Mouse (Mus musculus): ENCODE measurements around the gene Igfbp3. TPM values are rescaled to one million over a fixed set of nuclear protein-coding genes. Genes with fewer than 3 reads are reported as not detected.

Igfbp3 gene
- polyA plus RNA-seq, 1 experiment from 2014 or later, result 14.2 TPM

GRCm38 (mm10) chr11:7161502-7162174 is 52.1 kb downstream of the Igfbp3 start:
- H3K4me2 ChIP-seq (ENCODE audit: low read depth, low read length), result no peak overlapping the region
- H3K36me3 ChIP-seq (ENCODE audit: control insufficient read depth, insufficient read depth, low read length), result no peaks in the 10 kb centered on the region; the same call in 1 of the 2 replicates
- ATAC-seq (ENCODE audit: low read depth), result peak; percentile 36; the same call in 1 of the 2 replicates
- H3K4me1 ChIP-seq (ENCODE audit: control insufficient read depth, insufficient read depth, low read length), result peaks cover 3% of the 10 kb centered on the region; the same call in 1 of the 2 replicates
- H3K9ac ChIP-seq (replicated peaks; ENCODE audit: low read depth, low read length), result no peak overlapping the region
- H3K27me3 ChIP-seq (ENCODE audit: control insufficient read depth, insufficient read depth, low read length), result no peaks in the 10 kb centered on the region
- no peak overlapping the region; the same call in 1 of the 2 replicates for H3K27ac ChIP-seq (ENCODE audit: low read depth, low read length)
- no peak overlapping the region for H3K4me3 ChIP-seq (ENCODE audit: low read depth, low read length)
- 80% methylated on average over 8 of the region's 8 CpGs for WGBS
- no peaks in the 10 kb centered on the region for H3K9me3 ChIP-seq (ENCODE audit: control insufficient read depth, low read length)

DNA sequence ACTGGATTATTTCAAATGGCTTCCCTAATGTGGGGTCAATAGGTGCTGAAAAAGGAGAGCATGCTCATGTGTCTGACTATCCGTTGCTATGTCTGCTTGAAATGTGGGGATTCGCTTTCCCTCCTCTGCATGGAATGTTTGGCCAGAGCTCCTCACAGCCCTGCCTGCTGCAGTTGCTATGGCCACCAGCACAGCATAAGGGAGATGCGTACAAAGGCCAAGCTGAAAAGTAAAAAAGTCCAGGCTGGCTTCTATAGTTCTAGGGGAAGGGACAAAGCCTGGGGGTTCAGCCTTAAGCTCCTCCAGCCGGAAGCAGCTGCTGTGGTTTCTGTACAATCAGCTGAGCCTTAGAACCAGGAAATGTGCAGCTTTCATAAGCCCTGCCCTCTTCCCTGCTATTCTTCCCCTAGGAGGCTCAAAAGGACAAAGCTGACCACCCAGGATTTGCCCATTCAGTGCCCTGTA is 53.1 kb downstream of the Igfbp3 start:
- H3K4me1 ChIP-seq (ENCODE audit: control insufficient read depth, insufficient read depth, low read length), result peaks cover 3% of the 10 kb centered on the region; the same call in 1 of the 2 replicates
- H3K36me3 ChIP-seq (ENCODE audit: control insufficient read depth, insufficient read depth, low read length), result no peaks in the 10 kb centered on the region
- H3K27me3 ChIP-seq (ENCODE audit: control insufficient read depth, insufficient read depth, low read length), result no peaks in the 10 kb centered on the region
- no peak overlapping the region for H3K4me2 ChIP-seq (ENCODE audit: low read depth, low read length)
- no peak overlapping the region for H3K4me3 ChIP-seq (ENCODE audit: low read depth, low read length)
- peak; percentile 50; the same call in 1 of the 2 replicates for ATAC-seq (ENCODE audit: low read depth)
- H3K9ac ChIP-seq (replicated peaks; ENCODE audit: low read depth, low read length), result no peak overlapping the region
- no peaks in the 10 kb centered on the region for H3K9me3 ChIP-seq (ENCODE audit: control insufficient read depth, low read length)
- peak overlapping the region; percentile 36; the same call in 1 of the 2 replicates for H3K27ac ChIP-seq (ENCODE audit: low read depth, low read length)
- WGBS, result 30% methylated on average over 4 of the region's 4 CpGs

DNA sequence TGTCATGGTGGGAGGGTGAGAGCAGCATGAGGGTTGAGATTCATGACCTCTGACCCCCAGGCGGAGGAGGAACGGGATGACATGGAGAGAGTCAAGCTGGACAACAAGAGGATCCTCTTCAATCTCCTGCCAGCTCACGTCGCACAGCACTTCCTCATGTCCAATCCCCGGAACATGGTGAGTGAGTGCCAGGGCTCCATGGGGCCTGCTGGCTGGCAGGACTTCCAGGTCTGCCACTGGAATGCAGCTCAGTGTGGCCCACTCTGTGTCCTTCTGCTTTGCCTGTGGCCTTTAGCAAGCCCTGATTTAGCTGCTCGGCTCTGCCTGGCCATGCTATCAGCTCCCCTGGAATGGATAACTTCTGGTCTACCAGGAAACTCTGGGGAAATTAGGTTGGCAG is 53.6 kb downstream of the Igfbp3 start:
- Histone ChIP-seq H3K9me3 (ENCODE audit: control insufficient read depth, low read length) (no peaks in the 10 kb centered on the region), H3K4me2 (ENCODE audit: low read depth, low read length) (no peak overlapping the region), H3K4me3 (ENCODE audit: low read depth, low read length) (no peak overlapping the region), H3K36me3 (ENCODE audit: control insufficient read depth, insufficient read depth, low read length) (no peaks in the 10 kb centered on the region), H3K9ac (replicated peaks; ENCODE audit: low read depth, low read length) (no peak overlapping the region), H3K27me3 (ENCODE audit: control insufficient read depth, insufficient read depth, low read length) (no peaks in the 10 kb centered on the region), H3K27ac (ENCODE audit: low read depth, low read length) (peak overlapping the region; percentile 34), H3K4me1 (ENCODE audit: control insufficient read depth, insufficient read depth, low read length) (peaks cover 3% of the 10 kb centered on the region; the same call in 1 of the 2 replicates)
- no peak for ATAC-seq (ENCODE audit: low read depth)
- WGBS, result 79% methylated on average over 6 of the region's 6 CpGs

DNA sequence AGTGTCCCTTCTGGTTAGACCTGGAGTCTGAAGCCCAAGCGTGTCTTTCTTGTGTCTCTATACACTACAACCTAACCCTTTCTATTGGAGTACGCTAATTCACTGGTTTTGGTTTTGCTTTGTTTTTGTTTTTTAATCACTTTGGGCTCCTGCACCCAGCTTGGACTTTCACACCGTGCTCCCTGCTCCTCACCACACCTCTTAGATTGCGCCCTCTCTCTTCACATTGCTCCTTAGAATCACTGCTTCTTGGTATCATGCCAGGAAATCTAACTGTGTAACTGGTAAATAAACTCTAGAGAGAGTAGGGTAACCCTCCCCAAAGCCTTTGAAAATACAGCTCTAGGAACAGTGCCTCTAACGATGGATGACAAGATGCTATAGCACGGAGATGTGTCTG is 55.5 kb downstream of the Igfbp3 start:
- H3K4me2 ChIP-seq (ENCODE audit: low read depth, low read length), result no peak overlapping the region
- no peaks in the 10 kb centered on the region for H3K36me3 ChIP-seq (ENCODE audit: control insufficient read depth, insufficient read depth, low read length)
- no peaks in the 10 kb centered on the region for H3K9me3 ChIP-seq (ENCODE audit: control insufficient read depth, low read length)
- WGBS, result 94% methylated on average over 6 of the region's 6 CpGs
- no peak overlapping the region for H3K9ac ChIP-seq (replicated peaks; ENCODE audit: low read depth, low read length)
- H3K27ac ChIP-seq (ENCODE audit: low read depth, low read length), result no peak overlapping the region
- H3K27me3 ChIP-seq (ENCODE audit: control insufficient read depth, insufficient read depth, low read length), result no peaks in the 10 kb centered on the region
- no peak for ATAC-seq (ENCODE audit: low read depth)
- no peak overlapping the region for H3K4me3 ChIP-seq (ENCODE audit: low read depth, low read length)
- peaks cover 3% of the 10 kb centered on the region; the same call in 1 of the 2 replicates for H3K4me1 ChIP-seq (ENCODE audit: control insufficient read depth, insufficient read depth, low read length)

DNA sequence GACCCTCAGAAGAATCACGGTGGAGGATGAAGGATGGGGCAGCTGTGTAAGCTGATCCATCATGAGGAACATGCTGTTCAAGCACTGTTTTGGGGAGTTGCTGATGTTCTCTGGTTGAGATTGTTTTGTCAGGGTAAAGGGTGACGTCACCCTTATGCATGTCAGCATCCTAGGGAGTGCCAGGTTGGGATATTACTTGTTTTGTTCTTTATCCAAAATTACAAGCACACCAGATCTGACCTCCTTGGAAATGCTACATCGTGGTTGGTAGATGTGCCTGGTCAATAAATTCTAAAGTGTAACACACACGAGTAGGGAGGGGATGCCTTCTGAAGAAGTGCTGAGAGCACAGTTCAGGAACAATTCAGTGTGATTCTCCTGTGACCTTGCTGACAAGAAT is 57.3 kb downstream of the Igfbp3 start:
- Histone ChIP-seq H3K27ac (ENCODE audit: low read depth, low read length) (no peak overlapping the region), H3K4me1 (ENCODE audit: control insufficient read depth, insufficient read depth, low read length) (peaks cover 3% of the 10 kb centered on the region; the same call in 1 of the 2 replicates), H3K4me2 (ENCODE audit: low read depth, low read length) (no peak overlapping the region), H3K9ac (replicated peaks; ENCODE audit: low read depth, low read length) (no peak overlapping the region), H3K27me3 (ENCODE audit: control insufficient read depth, insufficient read depth, low read length) (no peaks in the 10 kb centered on the region), H3K9me3 (ENCODE audit: control insufficient read depth, low read length) (no peaks in the 10 kb centered on the region), H3K4me3 (ENCODE audit: low read depth, low read length) (no peak overlapping the region), H3K36me3 (ENCODE audit: control insufficient read depth, insufficient read depth, low read length) (0 out of 2 replicates have a peak, but pooled peaks cover 5% of the 10 kb centered on the region)
- no peak for ATAC-seq (ENCODE audit: low read depth)
- WGBS, result 69% methylated on average over 4 of the region's 4 CpGs

Other genes starting within 250 kb of the Igfbp3 start
- gene Adcy1, start 150.4 kb downstream of the Igfbp3 start, polyA plus RNA-seq (2014; fragmentation: Nextera tagmentation; extraction: Ambion mirVana), result 18.1 and 24.2 TPM in 2 replicates
- 0.20 TPM in 1 of 2 replicates, not detected in the other for gene Gm11985, start 25.4 kb downstream of the Igfbp3 start, polyA plus RNA-seq (2014; fragmentation: Nextera tagmentation; extraction: Ambion mirVana)
- gene Igfbp1, start 16.1 kb downstream of the Igfbp3 start, polyA plus RNA-seq (2014; fragmentation: Nextera tagmentation; extraction: Ambion mirVana), result 0.46 TPM in 1 of 2 replicates, not detected in the other